Mouse (Mus musculus) MEL (cell line): Measurements from ENCODE around the gene Upf2.
A peak's percentile ranks its signal among the peaks of the same experiment; 100 is the strongest.

Experiments
- CHD2 ChIP-seq: IDR thresholded peaks from 2 replicates; pipeline ENCODE4 v1.6.1; 2011; ENCODE audit warnings: low read length, improper control_type of control experiment
- CTCF ChIP-seq, 3 experiments: IDR thresholded peaks in 2 of 3; conservative IDR thresholded peaks in 1 of 3; 2 replicates each; pipeline ENCODE4 v1.5.1; 2011 to 2012; ENCODE audit warnings: low read length in 3 of 3, low read depth in 2 of 3, mild to moderate bottlenecking in 2 of 3, improper control_type of control experiment in 1 of 3, inconsistent platforms in 1 of 3, mixed read lengths in 1 of 3, moderate library complexity in 1 of 3; ENCODE audit not compliant: control insufficient read depth in 1 of 3, insufficient read depth in 1 of 3, poor library complexity in 1 of 3, severe bottlenecking in 1 of 3
- ELF1 ChIP-seq: IDR thresholded peaks from 2 replicates; pipeline ENCODE4 v1.6.1; 2014; ENCODE audit warnings: low read depth, mild to moderate bottlenecking, inconsistent platforms, low read length, improper control_type of control experiment, moderate library complexity
- ETS1 ChIP-seq: IDR thresholded peaks from 2 replicates; pipeline ENCODE4 v1.6.1; 2012; ENCODE audit warnings: low read depth, mild to moderate bottlenecking, inconsistent platforms, low read length, improper control_type of control experiment, moderate library complexity
- MAZ ChIP-seq: IDR thresholded peaks from 2 replicates; pipeline ENCODE4 v1.6.1; 2012; ENCODE audit warnings: low read depth, mild to moderate bottlenecking, inconsistent platforms, low read length, improper control_type of control experiment
- MXI1 ChIP-seq: IDR thresholded peaks from 2 replicates; pipeline ENCODE4 v1.6.1; 2011; ENCODE audit warnings: mild to moderate bottlenecking, low read depth, low read length, improper control_type of control experiment
- POLR2AphosphoS5 ChIP-seq: IDR thresholded peaks from 2 replicates; pipeline ENCODE4 v1.6.1; 2012; ENCODE audit warnings: low read depth, borderline replicate concordance, mild to moderate bottlenecking, inconsistent platforms, low read length, moderate library complexity, mixed read lengths
- RCOR1 ChIP-seq: IDR thresholded peaks from 2 replicates; pipeline ENCODE4 v1.6.1; 2012; ENCODE audit warnings: low read depth, mild to moderate bottlenecking, inconsistent platforms, low read length, improper control_type of control experiment
- SIN3A ChIP-seq: IDR thresholded peaks from 2 replicates; pipeline ENCODE4 v1.6.1; 2012; ENCODE audit warnings: low read length, improper control_type of control experiment, inconsistent platforms
- SMC3 ChIP-seq: IDR thresholded peaks from 2 replicates; pipeline ENCODE4 v1.6.1; 2011; ENCODE audit warnings: low read depth, low read length, improper control_type of control experiment
- TAL1 ChIP-seq: IDR thresholded peaks from 2 replicates; pipeline ENCODE4 v1.6.1; 2012; ENCODE audit warnings: mild to moderate bottlenecking, inconsistent platforms, low read length, moderate library complexity, mixed read lengths
- UBTF ChIP-seq: IDR thresholded peaks from 2 replicates; pipeline ENCODE4 v1.6.1; 2012; ENCODE audit warnings: low read depth, mild to moderate bottlenecking, inconsistent platforms, low read length, improper control_type of control experiment, moderate library complexity, borderline replicate concordance; ENCODE audit not compliant: insufficient read depth
- ZMIZ1 ChIP-seq: IDR thresholded peaks from 2 replicates; pipeline ENCODE4 v1.6.1; 2012; ENCODE audit warnings: low read depth, mild to moderate bottlenecking, inconsistent platforms, low read length, improper control_type of control experiment, moderate library complexity

GRCm38 (mm10) chr2:5906625-5907024, 44.6 kb upstream of the Upf2 start:
- no peak for TF ChIP-seq SIN3A
- TF ChIP-seq UBTF: no peak
- TF ChIP-seq MAZ: no peak
- no peak for TF ChIP-seq POLR2AphosphoS5
- TF ChIP-seq CTCF (IDR thresholded peaks at IDR 0.05 in 2 of 3, conservative IDR thresholded peaks at IDR 0.05 in 1 of 3; ENCODE audit: control insufficient read depth in 1 of 3, insufficient read depth in 1 of 3, low read depth in 2 of 3, low read length in 3 of 3, poor library complexity in 1 of 3, severe bottlenecking in 1 of 3): peak; percentile 73 to 96 (median 83)
- TF ChIP-seq RCOR1: no peak
- TF ChIP-seq ELF1: no peak
- no peak for TF ChIP-seq MXI1
- TF ChIP-seq ETS1: no peak
- TF ChIP-seq ZMIZ1: no peak
- peak; percentile 84 for TF ChIP-seq SMC3
- no peak for TF ChIP-seq CHD2
- no peak for TF ChIP-seq TAL1
